Mouse (Mus musculus) cerebellum, adult 2 months (tissue): Measurements from ENCODE around the gene Unc5cl.

Experiments
- CTCF ChIP-seq: fragments of 200-500 bp; IDR thresholded peaks from 2 replicates; pipeline ENCODE4 v1.5.1; 2011; ENCODE audit warnings: low read depth, mild to moderate bottlenecking, control low read depth, low read length, moderate library complexity, borderline replicate concordance; ENCODE audit not compliant: insufficient read depth
- POLR2A ChIP-seq: fragments of 200-500 bp; IDR thresholded peaks from 2 replicates; pipeline ENCODE4 v1.6.1; 2011; ENCODE audit warnings: low read length, control low read depth, borderline replicate concordance; ENCODE audit not compliant: insufficient read depth

DNA sequence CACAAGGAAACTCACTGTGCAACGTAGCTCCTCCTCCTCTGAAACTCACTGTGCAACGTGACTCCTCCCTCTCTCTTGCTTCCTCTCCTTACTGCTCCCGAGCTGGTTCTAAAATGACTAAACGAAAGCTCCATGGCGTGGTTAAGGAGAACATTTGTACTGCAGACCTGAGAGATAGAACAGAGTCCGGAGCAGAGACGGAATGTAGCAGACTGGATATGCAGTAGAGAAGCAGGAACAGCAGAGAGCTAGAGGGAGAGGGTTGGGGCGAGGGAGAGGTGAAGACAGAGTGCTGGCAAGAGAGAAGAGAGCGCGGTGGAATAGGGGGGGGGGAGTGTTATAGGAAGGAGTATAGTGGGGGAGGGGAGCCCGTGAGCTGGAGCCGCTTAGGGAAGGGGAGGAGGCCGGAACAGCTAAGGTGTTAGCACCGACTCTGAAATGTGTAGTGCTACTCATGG lies 131.2 kb downstream of the Unc5cl start:
- TF ChIP-seq CTCF (no peak), POLR2A (peak; percentile 33; the same call in 1 of the 2 replicates)
